Mouse (Mus musculus) kidney, adult 2 months (tissue): ENCODE data around the gene Olfr153.

Experiments
- CTCF ChIP-seq: fragments of 200-500 bp; conservative IDR thresholded peaks from 2 replicates; pipeline ENCODE4 v1.5.1; 2011; ENCODE audit warnings: low read depth, mild to moderate bottlenecking, control low read depth, low read length, moderate library complexity, mixed read lengths; ENCODE audit not compliant: insufficient read depth, insufficient read length
- POLR2A ChIP-seq: fragments of 200-500 bp; IDR thresholded peaks from one replicate; pipeline ENCODE4 v1.6.1; 2011; ENCODE audit warnings: low read depth, low read length, control low read depth

DNA sequence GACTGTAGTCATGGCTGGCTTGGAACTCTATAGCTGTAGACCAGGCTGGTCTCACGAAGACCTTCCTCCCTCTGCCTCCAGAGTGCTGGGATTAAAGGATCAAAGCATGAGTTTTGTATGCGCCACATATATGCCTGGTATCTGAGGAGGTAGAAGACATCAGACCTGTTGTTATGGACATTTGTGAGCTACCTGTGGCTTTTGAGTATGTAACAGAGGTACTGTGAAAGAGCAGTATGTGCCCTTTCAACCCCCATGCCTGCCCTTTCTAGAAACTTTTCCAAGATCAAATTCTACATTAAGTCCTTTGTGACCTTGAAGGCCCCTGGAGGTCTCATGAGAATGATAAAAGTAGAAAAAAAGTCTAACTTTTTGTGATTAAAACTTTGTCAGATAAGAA is 16.6 kb upstream of the Olfr153 start:
- TF ChIP-seq CTCF (no peak), POLR2A (no peak)
